Mouse (Mus musculus) lung, adult 2 months (tissue): ENCODE results near the gene Olfr898.

Experiments
- CTCF ChIP-seq: fragments of 200-500 bp; IDR thresholded peaks from 2 replicates; pipeline ENCODE4 v1.5.1; 2011; ENCODE audit warnings: mild to moderate bottlenecking, low read length, control low read depth; ENCODE audit not compliant: insufficient read depth
- POLR2A ChIP-seq: fragments of 200-500 bp; IDR thresholded peaks from 2 replicates; pipeline ENCODE4 v1.6.1; 2011; ENCODE audit warnings: low read depth, mild to moderate bottlenecking, control low read depth, low read length, borderline replicate concordance; ENCODE audit errors: extremely low read depth

GRCm38 (mm10) chr9:38376786-38377185, 28.6 kb downstream of the Olfr898 start, which contains the start of gene Olfr251:
- no peak for TF ChIP-seq CTCF
- no peak for TF ChIP-seq POLR2A
